ENCODE assay signal across 38 mouse cellular contexts in the genomic region with DNA sequence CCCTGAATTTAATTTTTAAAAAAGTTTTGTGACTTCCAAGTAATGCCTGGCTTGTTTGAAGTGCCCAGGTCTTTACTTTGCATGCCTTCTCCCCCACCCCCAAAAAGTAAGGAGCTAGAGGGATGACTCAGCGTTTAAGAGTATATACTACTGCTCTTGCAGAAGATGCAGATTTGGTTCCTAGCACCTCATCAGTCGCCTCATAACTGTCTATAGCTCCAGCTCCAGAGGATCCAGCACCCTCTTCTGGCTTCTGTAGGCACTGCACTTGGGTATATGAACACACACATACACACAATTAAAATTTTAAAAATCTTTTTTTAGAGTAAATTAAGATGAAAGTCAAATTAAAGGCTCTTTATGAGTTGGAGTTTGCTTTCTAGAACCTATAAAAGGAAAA. TPM values are rescaled to one million over a fixed set of nuclear protein-coding genes. Genes with fewer than 3 reads are reported as not detected.
DNase-seq lines count a peak whose midpoint lies in the region; ATAC-seq and TF ChIP-seq lines count a peak whose summit lies in the region.
"Had no signal": no experiment of that assay in that cellular context is flagged by ENCODE, and none has a peak within 500 bp of the region (broad histone marks: within the 10 kb centered on the region; RNA-seq: fewer than 3 reads in every experiment).

No protein-coding gene starts in this region.

- H3K4me1 ChIP-seq in E14TG2a.4 (replicated peaks; ENCODE audit: low read depth, low read length) (peaks cover 18% of the 10 kb centered on the region), ES-E14 (ENCODE audit: control insufficient read depth in 2 of 2, insufficient read depth in 2 of 2, low read length in 2 of 2, poor library complexity in 1 of 2) (peaks cover 2 to 3% of the 10 kb centered on the region in 2 experiments; a peak in 2 of 4 replicates)
- peaks cover 11% of the 10 kb centered on the region for H3K4me1 ChIP-seq in forebrain, embryonic 13.5 days

- H3K36me3 ChIP-seq in E14TG2a.4 (ENCODE audit: insufficient read depth, low read length) (peaks cover 27% of the 10 kb centered on the region), ES-E14 (ENCODE audit: control insufficient read depth, insufficient read depth, low read length, poor library complexity, severe bottlenecking) (peaks cover 8% of the 10 kb centered on the region)
- peaks cover 36% of the 10 kb centered on the region for H3K36me3 ChIP-seq in forebrain, embryonic 13.5 days (ENCODE audit: poor library complexity, severe bottlenecking)

- WGBS in forebrain, embryonic 13.5 days = 96% methylated on average over 2 of the region's 2 CpGs

- intact Hi-C loops in left cerebral cortex, adult 2 months (cut with DNase I) = no loop called here

- H3K9me3 ChIP-seq in E14TG2a.4 (ENCODE audit: low read length) = no peaks in the 10 kb centered on the region
- no peaks in the 10 kb centered on the region for H3K9me3 ChIP-seq in ES-E14 (ENCODE audit: control insufficient read depth, insufficient read depth, low read depth, low read length)
- no peaks in the 10 kb centered on the region for H3K9me3 ChIP-seq in forebrain, embryonic 13.5 days (replicated peaks)
- H3K9me3 ChIP-seq: hindbrain, embryonic 15.5 days; limb, embryonic 13.5 days; liver, embryonic 12.5 days; neural tube, embryonic 12.5 days; stomach, embryonic 15.5 days had no signal

- no peak overlapping the region for H3K4me3 ChIP-seq in left cerebral cortex, adult 2 months
- H3K4me3 ChIP-seq in E14TG2a.4 (replicated peaks; ENCODE audit: low read length) (no peak overlapping the region), ES-E14 (ENCODE audit: insufficient read depth in 1 of 2, low read depth in 1 of 2, low read length in 2 of 2, poor library complexity in 1 of 2, severe bottlenecking in 1 of 2) (no peak overlapping the region)
- no peak overlapping the region for H3K4me3 ChIP-seq in forebrain, embryonic 13.5 days
- H3K4me3 ChIP-seq: erythroblast, embryonic 14.5 days; hindbrain, embryonic 15.5 days; limb, embryonic 13.5 days; liver, embryonic 12.5 days; neural tube, embryonic 12.5 days; stomach, embryonic 15.5 days had no signal

- H3K27me3 ChIP-seq in E14TG2a.4 (ENCODE audit: insufficient read depth, low read length) = no peaks in the 10 kb centered on the region
- no peaks in the 10 kb centered on the region for H3K27me3 ChIP-seq in forebrain, embryonic 13.5 days
- H3K27me3 ChIP-seq: hindbrain, embryonic 15.5 days; limb, embryonic 13.5 days; liver, embryonic 12.5 days; neural tube, embryonic 12.5 days; stomach, embryonic 15.5 days had no signal

- in situ Hi-C loops in ES-E14 (cut with MboI; ENCODE audit: low sequenced_read_pairs in 2 of 2, unreplicated experiment in 2 of 2) = no loop called here

- no peak for ATAC-seq in forebrain, embryonic 13.5 days
- ATAC-seq: forebrain, postnatal 0 days; liver, embryonic 12.5 days had no signal

- H3K4me2 ChIP-seq in forebrain, embryonic 13.5 days = no peak overlapping the region
- H3K4me2 ChIP-seq: heart, embryonic 11.5 days; hindbrain, embryonic 15.5 days; limb, embryonic 13.5 days; liver, embryonic 12.5 days; neural tube, embryonic 12.5 days; stomach, embryonic 15.5 days had no signal

- H3K9ac ChIP-seq in ES-E14 (ENCODE audit: insufficient read depth, low read depth, low read length, poor library complexity, severe bottlenecking) = no peak overlapping the region
- no peak overlapping the region for H3K9ac ChIP-seq in forebrain, embryonic 13.5 days
- H3K9ac ChIP-seq: forebrain, postnatal 0 days; hindbrain, embryonic 15.5 days; limb, embryonic 13.5 days; liver, embryonic 12.5 days; neural tube, embryonic 12.5 days; stomach, embryonic 15.5 days had no signal

- H3K27ac ChIP-seq in left cerebral cortex, adult 2 months = no peak overlapping the region
- no peak overlapping the region for H3K27ac ChIP-seq in ES-E14 (ENCODE audit: insufficient read depth, low read depth, low read length, poor library complexity, severe bottlenecking)
- no peak overlapping the region for H3K27ac ChIP-seq in forebrain, embryonic 13.5 days
- H3K27ac ChIP-seq: hindbrain, embryonic 15.5 days; limb, embryonic 13.5 days; liver, embryonic 12.5 days; neural tube, embryonic 12.5 days; stomach, embryonic 15.5 days had no signal

- no peak for DNase-seq in left cerebral cortex, adult 2 months (ENCODE audit: extremely low spot score in 1 of 2, low spot score in 2 of 2)
- DNase-seq in left cerebral cortex, adult 8-10 months (ENCODE audit: low spot score in 2 of 2) = no peak
- no peak for DNase-seq in ES-E14 (ENCODE audit: low read depth, low spot score)
- peak; percentile 32 for DNase-seq in induced T-regulatory cell, adult 2 months (ENCODE audit: low read depth)
- no peak for DNase-seq in spleen, postnatal 10 days (ENCODE audit: low spot score in 2 of 2)
- no peak for DNase-seq in ovary, postnatal 14 days (ENCODE audit: low spot score)
- DNase-seq: adrenal gland, postnatal 25 days; cerebellum, adult 11-12 months; cerebellum, adult 9-11 months; forebrain, postnatal 0 days; gastrocnemius, postnatal 14 days; heart, adult 11 months; heart, postnatal 4 days; kidney, adult 18-20 months; kidney, postnatal 4 days; lung, adult 18-20 months; lung, postnatal 10 days; midbrain, embryonic 14.5 days; thymus, postnatal 14 days had no signal

- TF ChIP-seq CTCF in left cerebral cortex, adult 2 months (IDR thresholded peaks at IDR 0.05) = peak; percentile 25; the same call in 1 of the 2 replicates
- peak; percentile 86 for TF ChIP-seq CTCF in E14TG2a.4 (conservative IDR thresholded peaks at IDR 0.05; ENCODE audit: low read length)

TF ChIP-seq in ES-E14, 5 proteins besides CTCF, POLR2A, EP300 and RAD21:
- no peak for TF ChIP-seq HCFC1 (IDR thresholded peaks at IDR 0.05; ENCODE audit: borderline replicate concordance, insufficient read depth, low read length)
- no peak for TF ChIP-seq ZC3H11A (IDR thresholded peaks at IDR 0.05; ENCODE audit: borderline replicate concordance, low read depth, low read length)
- peak; percentile 61; the same call in 1 of the 2 replicates for TF ChIP-seq MAFK (IDR thresholded peaks at IDR 0.05; ENCODE audit: insufficient read depth, low read depth, low read length)

RNA-seq across cellular contexts. Expression of gene Kpna7, which starts 4.4 kb away (rescaled TPM):
- not detected for total RNA-seq in left cerebral cortex, adult 2 months (2021)
- total RNA-seq in left cerebral cortex, adult 8-10 months (2022) = not detected
- total RNA-seq in ES-E14 (2012; rRNA removed) = 0.21 and 0.58 TPM in 2 replicates
- not detected in 2 replicates for polyA plus RNA-seq in forebrain, embryonic 13.5 days (2015; fragmentation: Nextera tagmentation; extraction: Ambion mirVana)
- total RNA-seq: adrenal gland, adult 18-20 months; adrenal gland, postnatal 25 days; forebrain, postnatal 0 days; gastrocnemius, postnatal 14 days; heart, postnatal 4 days; left cerebral cortex, postnatal 25 days had no signal
- polyA plus RNA-seq: C2C12; cortical plate, adult 2 months; embryonic facial prominence, embryonic 14.5 days; erythroblast, embryonic 14.5 days; forebrain, embryonic 11.5 days; forebrain, postnatal 0 days; heart, embryonic 11.5 days; hindbrain, embryonic 15.5 days; intestine, embryonic 14.5 days; kidney, embryonic 16.5 days; limb, embryonic 13.5 days; midbrain, embryonic 14.5 days; neural tube, embryonic 12.5 days; urinary bladder, adult 2 months had no signal

RNA-seq across cellular contexts. Expression of gene Arpc1a, which starts 4.6 kb away (rescaled TPM):
- total RNA-seq in left cerebral cortex, adult 2 months (2021) = 100 to 1,000 TPM; 192 to 199 TPM
- 100 to 1,000 TPM; 213 to 219 (median 216) TPM for total RNA-seq in left cerebral cortex, adult 8-10 months (2022)
- 48.2 and 65.4 TPM in 2 replicates for total RNA-seq in ES-E14 (2012; rRNA removed)
- 207 and 209 TPM in 2 replicates for polyA plus RNA-seq in forebrain, embryonic 13.5 days (2015; fragmentation: Nextera tagmentation; extraction: Ambion mirVana)

RNA-seq across cellular contexts. Expression of gene Arpc1b, which starts 25.8 kb away (rescaled TPM):
- total RNA-seq in left cerebral cortex, adult 2 months (2021) = 10 to 100 TPM; 19.0 to 23.5 TPM
- total RNA-seq in left cerebral cortex, adult 8-10 months (2022) = 10 to 100 TPM; 17.4 to 47.4 (median 23.9) TPM
- 185 and 249 TPM in 2 replicates for total RNA-seq in ES-E14 (2012; rRNA removed)
- 55.9 and 58.1 TPM in 2 replicates for polyA plus RNA-seq in forebrain, embryonic 13.5 days (2015; fragmentation: Nextera tagmentation; extraction: Ambion mirVana)

RNA-seq across cellular contexts. Expression of gene 1700018F24Rik, which starts 45.4 kb away (rescaled TPM):
- not detected for total RNA-seq in left cerebral cortex, adult 2 months (2021)
- total RNA-seq in left cerebral cortex, adult 8-10 months (2022) = not detected
- total RNA-seq in ES-E14 (2012; rRNA removed) = not detected in 2 replicates
- polyA plus RNA-seq in forebrain, embryonic 13.5 days (2015; fragmentation: Nextera tagmentation; extraction: Ambion mirVana) = not detected in 2 replicates
- total RNA-seq: adrenal gland, adult 18-20 months; adrenal gland, postnatal 25 days; forebrain, postnatal 0 days; gastrocnemius, postnatal 14 days; heart, postnatal 4 days; left cerebral cortex, postnatal 25 days had no signal
- polyA plus RNA-seq: C2C12; cortical plate, adult 2 months; erythroblast, embryonic 14.5 days; forebrain, embryonic 11.5 days; forebrain, postnatal 0 days; heart, embryonic 11.5 days; heart, embryonic 16.5 days; hindbrain, embryonic 15.5 days; intestine, embryonic 14.5 days; kidney, embryonic 16.5 days; limb, embryonic 13.5 days; liver, embryonic 12.5 days; midbrain, embryonic 14.5 days; neural tube, embryonic 12.5 days; stomach, embryonic 15.5 days; urinary bladder, adult 2 months had no signal

RNA-seq across cellular contexts. Expression of gene Pdap1, which starts 51.9 kb away (rescaled TPM):
- 10 to 100 TPM; 92.5 to 96.0 TPM for total RNA-seq in left cerebral cortex, adult 2 months (2021)
- 100 to 1,000 TPM in 1 of 4 experiments, 10 to 100 TPM in 3; 77.5 to 101 (median 86.1) TPM for total RNA-seq in left cerebral cortex, adult 8-10 months (2022)
- total RNA-seq in ES-E14 (2012; rRNA removed) = 89.3 and 108 TPM in 2 replicates
- 139 and 157 TPM in 2 replicates for polyA plus RNA-seq in forebrain, embryonic 13.5 days (2015; fragmentation: Nextera tagmentation; extraction: Ambion mirVana)
